In genomic region chr2:125234049-125234448, GRCm38 (mm10) we compare ENCODE assay signal across 28 mouse cellular contexts.
"Had no signal": no experiment of that assay in that cellular context is flagged by ENCODE, and none has a peak within 500 bp of the region (broad histone marks: within the 10 kb centered on the region; RNA-seq: fewer than 3 reads in every experiment).

No protein-coding gene starts in this region.

- H3K9me3 ChIP-seq: heart, embryonic 13.5 days; heart, embryonic 15.5 days; hindbrain, embryonic 13.5 days; hindbrain, embryonic 15.5 days; intestine, embryonic 15.5 days; limb, embryonic 10.5 days; limb, embryonic 12.5 days; liver, embryonic 13.5 days; liver, embryonic 15.5 days had no signal

- DNase-seq: gastrocnemius, adult 2 months; gastrocnemius, postnatal 10 days; gastrocnemius, postnatal 36 days; heart, adult 11 months; heart, adult 2 months; heart, postnatal 14 days; heart, postnatal 36 days; kidney, adult 18-20 months; kidney, adult 8-10 months; kidney, postnatal 10 days; kidney, postnatal 25 days; kidney, postnatal 4 days; liver; liver, embryonic 13.5 days had no signal

- H3K27me3 ChIP-seq: heart, embryonic 13.5 days; heart, embryonic 15.5 days; hindbrain, embryonic 13.5 days; hindbrain, embryonic 15.5 days; intestine, embryonic 15.5 days; limb, embryonic 12.5 days; liver, embryonic 13.5 days; liver, embryonic 15.5 days had no signal

- H3K27ac ChIP-seq: gastrocnemius, adult 2 months; heart, adult 2 months; heart, embryonic 13.5 days; heart, embryonic 15.5 days; hindbrain, embryonic 13.5 days; hindbrain, embryonic 15.5 days; intestine, embryonic 15.5 days; layer of hippocampus, adult 2 months; left cerebral cortex, adult 2 months; limb, embryonic 10.5 days; limb, embryonic 12.5 days; liver, embryonic 13.5 days; liver, embryonic 15.5 days had no signal

- H3K36me3 ChIP-seq: heart, embryonic 13.5 days; heart, embryonic 15.5 days; hindbrain, embryonic 13.5 days; hindbrain, embryonic 15.5 days; intestine, embryonic 15.5 days; limb, embryonic 10.5 days; limb, embryonic 12.5 days; liver, embryonic 13.5 days; liver, embryonic 15.5 days had no signal

- H3K4me3 ChIP-seq: gastrocnemius, adult 2 months; heart, adult 2 months; heart, embryonic 13.5 days; heart, embryonic 15.5 days; hindbrain, embryonic 13.5 days; hindbrain, embryonic 15.5 days; intestine, embryonic 15.5 days; layer of hippocampus, adult 2 months; left cerebral cortex, adult 2 months; limb, embryonic 10.5 days; limb, embryonic 12.5 days; liver, embryonic 13.5 days; liver, embryonic 15.5 days had no signal

- H3K9ac ChIP-seq: heart, embryonic 13.5 days; heart, embryonic 15.5 days; hindbrain, embryonic 13.5 days; hindbrain, embryonic 15.5 days; intestine, embryonic 15.5 days; limb, embryonic 12.5 days; liver, embryonic 13.5 days; liver, embryonic 15.5 days had no signal

- H3K4me2 ChIP-seq: heart, embryonic 11.5 days; heart, embryonic 13.5 days; heart, embryonic 15.5 days; hindbrain, embryonic 13.5 days; hindbrain, embryonic 15.5 days; intestine, embryonic 15.5 days; limb, embryonic 12.5 days; liver, embryonic 11.5 days; liver, embryonic 13.5 days; liver, embryonic 15.5 days had no signal

- H3K4me1 ChIP-seq: hindbrain, embryonic 13.5 days; hindbrain, embryonic 15.5 days; intestine, embryonic 15.5 days; limb, embryonic 12.5 days had no signal

- ATAC-seq: inflammation-experienced regulatory T-cells, adult 6 months; intestine, embryonic 15.5 days; intestine, postnatal 0 days had no signal
